Mouse (Mus musculus) heart, postnatal 0 days (tissue): Measurements from ENCODE around the gene Fut8.

Experiments
- CTCF ChIP-seq: IDR thresholded peaks from 2 replicates; pipeline ENCODE4 v1.5.1; 2016; ENCODE audit warnings: antibody characterized with exemption, control low read depth, low read depth
- EP300 ChIP-seq: IDR thresholded peaks from 2 replicates; pipeline ENCODE4 v1.6.1; 2016; ENCODE audit warnings: antibody characterized with exemption, low read depth

DNA sequence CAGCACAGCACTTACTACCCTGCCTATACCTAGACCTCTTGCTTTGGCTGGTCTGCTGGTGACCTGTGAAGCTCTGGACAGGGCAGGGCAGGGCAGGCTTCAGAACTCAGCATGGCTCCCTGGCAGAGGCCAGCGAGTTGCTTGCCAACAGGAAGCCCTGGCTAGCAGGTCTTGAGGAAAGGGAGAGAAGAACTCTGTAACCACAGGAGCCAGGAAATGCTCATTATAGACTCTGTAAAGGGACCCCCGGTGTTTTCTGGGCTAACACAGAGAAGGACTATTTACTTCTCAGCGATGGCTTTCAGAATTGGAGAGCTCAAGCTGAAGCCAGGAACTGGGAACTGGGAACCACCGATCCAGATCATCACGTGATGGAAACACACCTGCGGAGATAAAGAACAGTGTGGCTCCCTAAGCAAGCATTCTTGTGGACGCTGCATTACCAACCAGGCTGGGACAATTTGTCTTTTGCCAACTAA, 40.8 kb upstream of the Fut8 start:
- TF ChIP-seq CTCF (no peak), EP300 (no peak)
